Mouse (Mus musculus) kidney, postnatal 14 days (tissue): ENCODE measurements around the gene Efcab8.

Source experiments
- DNase-seq: peaks from one replicate; pipeline ENCODE4 v3.0.0; 2022; ENCODE audit warnings: mixed read lengths

Gene Efcab8

DNA sequence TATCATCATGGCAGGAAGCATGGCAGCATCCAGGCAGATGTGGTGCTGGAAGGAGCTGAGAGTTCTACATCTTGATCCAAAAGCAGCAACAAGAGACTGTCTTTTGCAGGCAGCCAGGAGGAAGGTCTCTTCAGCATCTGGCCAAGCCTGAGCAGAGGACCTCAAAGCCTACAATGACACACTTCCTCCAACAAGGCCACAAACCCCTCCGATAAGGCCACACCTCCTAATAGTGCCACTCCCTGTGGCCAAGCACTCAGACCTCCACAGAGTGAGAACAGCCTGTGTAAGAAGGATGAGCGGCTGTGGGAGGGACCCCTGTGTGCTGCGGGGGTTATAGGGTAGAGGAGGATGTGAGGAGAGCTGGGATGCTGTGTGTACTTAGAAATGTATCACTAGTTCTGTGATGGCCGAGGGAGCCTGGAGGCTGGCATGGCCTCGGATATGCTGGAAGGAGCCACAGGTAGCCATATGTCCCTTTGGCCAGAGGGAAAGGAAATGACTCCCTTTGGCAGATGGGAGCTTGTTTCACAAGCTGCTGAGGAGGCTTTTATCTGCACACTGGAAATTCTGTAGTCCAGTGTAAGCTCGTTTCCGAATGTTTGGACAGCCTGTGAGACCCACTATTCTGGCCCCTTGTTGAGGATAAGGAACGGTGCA lies 47.6 kb downstream of the Efcab8 start:
- DNase-seq = no peak

DNA sequence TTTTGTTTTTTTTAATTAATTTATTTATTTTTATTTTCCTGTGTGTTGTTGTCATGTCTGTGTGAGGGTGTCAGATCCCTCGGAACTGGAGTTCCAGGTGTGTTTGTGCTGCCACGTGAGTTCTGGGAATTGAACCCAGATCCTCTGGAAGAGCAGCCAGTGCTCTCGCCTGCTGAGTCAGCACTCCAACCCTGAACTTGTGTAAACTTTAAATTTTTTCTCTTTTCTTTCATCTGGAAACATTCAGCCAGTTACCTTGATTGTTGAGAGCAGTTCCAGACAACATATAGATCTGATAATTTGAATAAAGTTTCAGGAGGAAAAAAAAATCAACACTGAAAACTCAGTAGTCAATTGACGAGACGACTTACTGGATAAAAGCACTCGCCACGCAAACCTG lies 49.0 kb downstream of the Efcab8 start:
- DNase-seq = no peak

GRCm38 (mm10) chr2:153833291-153833690 lies 53.6 kb downstream of the Efcab8 start:
- no peak for DNase-seq

DNA sequence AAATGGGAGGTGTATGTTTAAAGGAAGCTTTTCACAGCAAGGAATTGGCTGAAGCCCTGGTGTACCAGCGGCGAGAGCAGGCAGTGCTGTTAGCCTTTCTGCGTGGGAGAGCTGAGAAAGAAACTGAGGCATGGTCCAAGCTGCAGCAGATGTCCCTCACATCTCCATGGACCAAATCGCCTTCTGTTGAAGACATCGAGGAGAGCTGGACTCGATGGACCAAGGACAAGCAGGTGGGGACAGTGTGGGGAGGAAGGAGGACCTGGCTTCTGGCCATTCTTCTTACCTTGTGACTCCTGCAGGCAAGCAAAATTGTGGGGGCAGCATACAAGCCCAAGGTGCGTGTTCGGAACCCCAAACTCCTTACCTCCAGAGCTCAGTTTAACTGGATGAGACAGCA lies 63.1 kb downstream of the Efcab8 start:
- DNase-seq = no peak

GRCm38 (mm10) chr2:153848389-153848788 lies 68.7 kb downstream of the Efcab8 start:
- DNase-seq = no peak

DNA sequence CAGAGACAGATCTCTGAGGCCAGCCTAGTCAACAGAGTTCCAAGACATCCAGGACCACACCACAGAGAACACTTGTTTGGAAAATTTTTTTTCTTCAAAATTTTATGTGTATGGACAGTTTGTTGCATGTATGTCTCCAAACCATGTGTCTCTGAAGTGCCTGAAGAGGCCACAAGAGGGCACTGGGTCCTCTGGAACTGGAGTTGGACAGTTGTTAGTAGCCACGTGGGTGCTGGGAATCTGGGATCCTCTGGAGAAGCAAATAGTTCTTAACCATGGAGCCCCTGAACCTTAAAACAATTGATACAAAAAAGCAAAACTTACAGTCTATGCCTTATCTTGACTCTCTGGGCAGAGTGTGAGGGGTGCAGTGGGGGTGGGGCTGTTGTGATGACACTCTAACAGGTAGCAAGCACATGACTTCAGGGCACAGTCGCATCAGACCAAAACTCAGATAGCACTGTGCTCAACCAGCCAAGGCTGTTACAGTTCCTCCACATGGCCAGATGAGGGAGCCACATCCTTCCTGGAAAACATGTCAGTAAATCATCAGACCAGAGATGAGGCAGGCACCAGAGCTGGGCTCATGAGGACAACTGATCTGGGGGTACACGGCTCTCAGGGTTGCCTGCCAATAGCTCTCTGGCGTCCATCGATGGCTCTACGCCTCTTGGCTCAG lies 70.8 kb downstream of the Efcab8 start:
- DNase-seq = no peak

DNA sequence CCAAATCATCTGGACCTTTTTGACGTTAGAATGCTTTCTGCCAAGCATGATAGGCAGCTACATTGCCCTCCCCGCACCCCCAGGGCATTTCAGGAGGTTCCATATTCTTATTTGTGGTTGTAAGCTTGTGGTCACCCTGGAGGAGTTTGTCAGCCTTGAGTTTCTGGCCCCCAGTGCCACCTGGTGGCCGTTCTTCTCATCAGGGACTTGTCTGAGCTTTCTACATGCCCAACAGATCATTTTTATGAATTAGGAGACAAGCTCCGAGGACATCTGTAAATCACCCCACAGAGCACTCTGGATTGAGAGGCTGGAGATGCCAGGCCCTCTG lies 71.3 kb downstream of the Efcab8 start:
- peak; percentile 73 for DNase-seq

DNA sequence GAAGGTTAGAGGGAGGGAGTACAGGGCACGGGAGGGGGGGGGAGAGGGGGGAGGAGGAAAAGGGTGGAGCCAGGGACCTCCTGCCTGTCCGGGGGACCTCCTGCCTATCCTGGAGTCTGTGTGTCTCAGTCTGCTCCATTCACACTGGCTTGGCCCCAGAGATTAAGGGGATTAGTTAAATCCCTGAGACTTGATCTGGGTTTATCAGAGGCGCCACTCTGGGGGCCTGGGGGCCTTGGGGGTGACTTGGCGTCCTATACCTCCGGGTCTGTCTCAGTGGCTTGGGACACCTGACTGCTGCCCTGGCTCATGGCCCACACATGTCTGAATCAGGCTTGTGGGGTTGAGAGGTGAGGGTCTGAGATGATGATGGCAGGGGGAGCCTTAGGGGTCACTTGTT lies 73.8 kb downstream of the Efcab8 start:
- DNase-seq = no peak

GRCm38 (mm10) chr2:153859581-153859980 lies 79.8 kb downstream of the Efcab8 start:
- DNase-seq = no peak

DNA sequence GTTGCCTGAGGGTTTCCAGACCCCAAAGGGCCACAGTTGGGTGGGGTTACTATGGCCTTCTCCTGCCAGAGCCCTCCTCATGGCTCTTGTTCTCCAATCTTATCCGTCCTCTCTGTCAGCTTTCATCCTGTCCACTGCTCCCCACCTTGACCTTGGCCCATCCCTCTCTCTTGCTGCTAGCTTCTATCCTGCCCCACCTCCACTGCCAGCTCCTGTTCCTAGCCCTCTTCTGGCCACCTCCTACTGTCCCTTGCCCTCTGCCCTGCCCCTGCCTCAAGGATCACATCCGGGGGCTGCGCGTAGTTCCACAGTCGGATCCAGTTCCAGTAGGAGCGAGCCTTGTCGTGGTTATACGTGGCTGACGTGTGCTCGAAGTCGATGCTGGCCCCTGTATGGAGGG lies 80.6 kb downstream of the Efcab8 start:
- DNase-seq = no peak

DNA sequence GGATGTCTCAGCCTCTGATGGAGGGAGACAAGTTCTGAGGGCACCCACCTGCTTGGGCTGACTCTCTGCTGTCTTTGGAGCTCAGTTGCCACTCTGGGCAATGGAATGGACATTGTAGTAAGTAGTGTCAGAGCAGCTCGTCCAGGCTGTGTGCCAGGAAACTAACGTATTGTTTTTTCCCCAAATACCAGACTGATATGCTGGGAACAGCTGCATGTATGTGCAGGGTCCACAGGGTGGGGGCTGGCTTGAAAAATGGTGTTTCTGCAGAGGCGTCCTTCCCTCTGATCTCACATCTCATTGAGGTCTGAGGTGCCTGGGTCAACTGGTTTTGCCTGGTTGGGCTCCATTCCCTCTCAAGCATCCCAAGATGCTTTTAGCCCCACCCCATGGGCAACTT lies 81.0 kb downstream of the Efcab8 start:
- no peak for DNase-seq

GRCm38 (mm10) chr2:153861960-153862359 lies 82.2 kb downstream of the Efcab8 start:
- DNase-seq = no peak

DNA sequence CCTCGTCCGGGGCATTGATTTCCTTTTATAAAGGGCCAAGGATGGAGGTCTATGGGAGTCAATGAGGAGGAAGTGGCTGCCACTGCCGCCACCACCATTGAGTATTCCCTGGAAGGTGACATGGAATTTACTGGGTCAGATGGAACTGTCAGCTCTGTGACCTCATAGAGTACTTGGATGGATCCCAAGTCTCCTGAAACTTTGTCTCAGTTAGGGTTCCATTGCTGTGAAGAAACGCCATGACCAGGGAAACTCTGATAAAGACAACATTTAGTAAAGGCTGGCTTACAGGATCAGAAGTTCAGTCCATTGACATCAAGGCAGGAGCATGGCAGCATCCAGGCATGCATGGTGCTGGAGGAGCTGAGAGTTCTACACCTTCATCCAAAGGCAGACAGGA lies 91.3 kb downstream of the Efcab8 start, which contains the start of gene Sun5:
Gene Sun5, minus strand, starts transcription at position 101 of the 400 bp plus-strand sequence.
- DNase-seq = no peak

- DNase-seq = no peak
These were observed 95.0 kb downstream of the Efcab8 start, which contains the start of gene Bpifb2 for GRCm38 (mm10) chr2:153874745-153875144. Gene Bpifb2, plus strand, starts transcription at chr2:153875045.
